Mouse (Mus musculus): ENCODE measurements around the gene Prune2. TPM values are rescaled to one million over a fixed set of nuclear protein-coding genes. Genes with fewer than 3 reads are reported as not detected.

The Prune2 gene
- total and polyA plus RNA-seq, 3 experiments: 0.55 TPM; not detected in 2

GRCm38 (mm10) chr19:17072245-17072644, 116.3 kb downstream of the Prune2 start:
- DNase-seq (ENCODE audit: low spot score): no peak
- Histone ChIP-seq H3K9me3 (replicated peaks) (no peaks in the 10 kb centered on the region), H3K4me1 (ENCODE audit: insufficient read depth, low read depth, low read length) (no peaks in the 10 kb centered on the region), H3K27me3 (ENCODE audit: insufficient read depth, low read length) (peaks cover 10% of the 10 kb centered on the region), H3K4me3 (ENCODE audit: low read depth, low read length) (no peak overlapping the region), H3K36me3 (replicated peaks) (no peaks in the 10 kb centered on the region)
- TF ChIP-seq POLR2AphosphoS5 (IDR thresholded peaks at IDR 0.05; ENCODE audit: insufficient replicate concordance, low read depth, low read length) (no peak), CTCF (IDR thresholded peaks at IDR 0.05; ENCODE audit: low read depth, low read length) (no peak), TAL1 (conservative IDR thresholded peaks at IDR 0.05; ENCODE audit: low read depth, low read length) (no peak), GATA2 (IDR thresholded peaks at IDR 0.05; ENCODE audit: borderline replicate concordance, low read depth, low read length) (no peak), GATA1 (IDR thresholded peaks at IDR 0.05; ENCODE audit: borderline replicate concordance, low read length) (no peak)
- ATAC-seq (ENCODE audit: extremely low read depth, insufficient number of reproducible peaks, low FRiP score, poor library complexity, severe bottlenecking): no peak

DNA sequence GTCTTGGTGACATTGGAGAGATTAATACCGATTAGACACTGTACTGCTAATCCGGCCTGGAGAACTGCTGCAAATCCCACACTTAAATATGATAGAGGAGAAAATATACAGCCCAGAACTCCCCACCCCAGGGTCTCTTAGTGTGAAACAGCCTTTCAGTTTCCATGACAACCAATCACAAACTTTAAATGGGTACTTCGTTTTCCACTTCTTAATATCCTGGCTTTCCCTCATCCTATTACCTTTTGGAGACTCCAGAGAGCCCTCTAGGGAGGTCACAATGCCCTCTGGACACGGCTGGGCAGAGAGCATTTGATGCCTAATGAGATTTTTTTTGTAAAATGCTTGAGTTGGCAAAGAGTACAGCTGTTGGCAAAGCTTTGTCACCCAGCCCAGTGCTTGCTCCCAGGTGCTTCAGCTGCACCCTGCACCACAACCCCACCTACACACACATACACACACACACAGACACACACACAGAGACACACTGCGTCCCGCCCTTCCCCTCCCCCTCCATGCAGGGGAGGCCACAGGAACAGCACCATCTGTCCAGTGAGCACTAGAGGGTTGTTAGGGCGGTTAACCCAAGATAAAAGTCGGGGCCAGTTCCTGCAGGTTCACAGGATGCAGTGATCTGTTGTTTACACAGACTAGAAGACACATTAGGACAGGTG, 122.9 kb downstream of the Prune2 start:
- no peaks in the 10 kb centered on the region for H3K36me3 ChIP-seq (replicated peaks)
- ATAC-seq (ENCODE audit: extremely low read depth, insufficient number of reproducible peaks, low FRiP score, poor library complexity, severe bottlenecking): no peak
- no peak for DNase-seq (ENCODE audit: low spot score)
- H3K4me1 ChIP-seq (ENCODE audit: insufficient read depth, low read depth, low read length): no peaks in the 10 kb centered on the region
- TF ChIP-seq POLR2AphosphoS5 (IDR thresholded peaks at IDR 0.05; ENCODE audit: insufficient replicate concordance, low read depth, low read length): no peak
- TF ChIP-seq CTCF (IDR thresholded peaks at IDR 0.05; ENCODE audit: low read depth, low read length): no peak
- no peak for TF ChIP-seq TAL1 (conservative IDR thresholded peaks at IDR 0.05; ENCODE audit: low read depth, low read length)
- TF ChIP-seq GATA2 (IDR thresholded peaks at IDR 0.05; ENCODE audit: borderline replicate concordance, low read depth, low read length): no peak
- no peak for TF ChIP-seq GATA1 (IDR thresholded peaks at IDR 0.05; ENCODE audit: borderline replicate concordance, low read length)
- no peak overlapping the region for H3K4me3 ChIP-seq (ENCODE audit: low read depth, low read length)
- peaks cover 11% of the 10 kb centered on the region for H3K27me3 ChIP-seq (ENCODE audit: insufficient read depth, low read length)
- H3K9me3 ChIP-seq (replicated peaks): no peaks in the 10 kb centered on the region

GRCm38 (mm10) chr19:17081382-17081781, 125.5 kb downstream of the Prune2 start:
- Histone ChIP-seq H3K4me1 (ENCODE audit: insufficient read depth, low read depth, low read length) (no peaks in the 10 kb centered on the region), H3K4me3 (ENCODE audit: low read depth, low read length) (no peak overlapping the region), H3K9me3 (replicated peaks) (no peaks in the 10 kb centered on the region), H3K27me3 (ENCODE audit: insufficient read depth, low read length) (peaks cover 11% of the 10 kb centered on the region), H3K36me3 (replicated peaks) (no peaks in the 10 kb centered on the region)
- no peak for TF ChIP-seq GATA1 (IDR thresholded peaks at IDR 0.05; ENCODE audit: borderline replicate concordance, low read length)
- no peak for TF ChIP-seq GATA2 (IDR thresholded peaks at IDR 0.05; ENCODE audit: borderline replicate concordance, low read depth, low read length)
- TF ChIP-seq CTCF (IDR thresholded peaks at IDR 0.05; ENCODE audit: low read depth, low read length): no peak
- TF ChIP-seq TAL1 (conservative IDR thresholded peaks at IDR 0.05; ENCODE audit: low read depth, low read length): no peak
- TF ChIP-seq POLR2AphosphoS5 (IDR thresholded peaks at IDR 0.05; ENCODE audit: insufficient replicate concordance, low read depth, low read length): no peak
- no peak for ATAC-seq (ENCODE audit: extremely low read depth, insufficient number of reproducible peaks, low FRiP score, poor library complexity, severe bottlenecking)
- no peak for DNase-seq (ENCODE audit: low spot score)

- Histone ChIP-seq H3K9me3 (replicated peaks) (no peaks in the 10 kb centered on the region), H3K4me3 (ENCODE audit: low read depth, low read length) (no peak overlapping the region), H3K27me3 (ENCODE audit: insufficient read depth, low read length) (no peaks in the 10 kb centered on the region), H3K4me1 (ENCODE audit: insufficient read depth, low read depth, low read length) (no peaks in the 10 kb centered on the region), H3K36me3 (replicated peaks) (no peaks in the 10 kb centered on the region)
- no peak for TF ChIP-seq TAL1 (conservative IDR thresholded peaks at IDR 0.05; ENCODE audit: low read depth, low read length)
- no peak for TF ChIP-seq GATA1 (IDR thresholded peaks at IDR 0.05; ENCODE audit: borderline replicate concordance, low read length)
- no peak for TF ChIP-seq CTCF (IDR thresholded peaks at IDR 0.05; ENCODE audit: low read depth, low read length)
- TF ChIP-seq POLR2AphosphoS5 (IDR thresholded peaks at IDR 0.05; ENCODE audit: insufficient replicate concordance, low read depth, low read length): no peak
- no peak for TF ChIP-seq GATA2 (IDR thresholded peaks at IDR 0.05; ENCODE audit: borderline replicate concordance, low read depth, low read length)
- no peak for ATAC-seq (ENCODE audit: extremely low read depth, insufficient number of reproducible peaks, low FRiP score, poor library complexity, severe bottlenecking)
- no peak for DNase-seq (ENCODE audit: low spot score)
Observed at GRCm38 (mm10) chr19:17094067-17094466, 138.1 kb downstream of the Prune2 start.

- no peak overlapping the region for H3K4me3 ChIP-seq (ENCODE audit: low read depth, low read length)
- H3K4me1 ChIP-seq (ENCODE audit: insufficient read depth, low read depth, low read length): no peaks in the 10 kb centered on the region
- no peaks in the 10 kb centered on the region for H3K9me3 ChIP-seq (replicated peaks)
- TF ChIP-seq TAL1 (conservative IDR thresholded peaks at IDR 0.05; ENCODE audit: low read depth, low read length): no peak
- TF ChIP-seq POLR2AphosphoS5 (IDR thresholded peaks at IDR 0.05; ENCODE audit: insufficient replicate concordance, low read depth, low read length): no peak
- no peak for TF ChIP-seq GATA2 (IDR thresholded peaks at IDR 0.05; ENCODE audit: borderline replicate concordance, low read depth, low read length)
- no peak for TF ChIP-seq CTCF (IDR thresholded peaks at IDR 0.05; ENCODE audit: low read depth, low read length)
- no peak for TF ChIP-seq GATA1 (IDR thresholded peaks at IDR 0.05; ENCODE audit: borderline replicate concordance, low read length)
- no peaks in the 10 kb centered on the region for H3K36me3 ChIP-seq (replicated peaks)
- no peak for DNase-seq (ENCODE audit: low spot score)
- ATAC-seq (ENCODE audit: extremely low read depth, insufficient number of reproducible peaks, low FRiP score, poor library complexity, severe bottlenecking): no peak
- H3K27me3 ChIP-seq (ENCODE audit: insufficient read depth, low read length): no peaks in the 10 kb centered on the region
Observed at GRCm38 (mm10) chr19:17096338-17096737, 140.4 kb downstream of the Prune2 start.

GRCm38 (mm10) chr19:17097210-17097609, 141.3 kb downstream of the Prune2 start:
- no peak overlapping the region for H3K4me3 ChIP-seq (ENCODE audit: low read depth, low read length)
- ATAC-seq (ENCODE audit: extremely low read depth, insufficient number of reproducible peaks, low FRiP score, poor library complexity, severe bottlenecking): no peak
- H3K9me3 ChIP-seq (replicated peaks): no peaks in the 10 kb centered on the region
- no peaks in the 10 kb centered on the region for H3K4me1 ChIP-seq (ENCODE audit: insufficient read depth, low read depth, low read length)
- TF ChIP-seq CTCF (IDR thresholded peaks at IDR 0.05; ENCODE audit: low read depth, low read length) (no peak), GATA1 (IDR thresholded peaks at IDR 0.05; ENCODE audit: borderline replicate concordance, low read length) (no peak), TAL1 (conservative IDR thresholded peaks at IDR 0.05; ENCODE audit: low read depth, low read length) (no peak), GATA2 (IDR thresholded peaks at IDR 0.05; ENCODE audit: borderline replicate concordance, low read depth, low read length) (no peak), POLR2AphosphoS5 (IDR thresholded peaks at IDR 0.05; ENCODE audit: insufficient replicate concordance, low read depth, low read length) (no peak)
- H3K27me3 ChIP-seq (ENCODE audit: insufficient read depth, low read length): no peaks in the 10 kb centered on the region
- no peaks in the 10 kb centered on the region for H3K36me3 ChIP-seq (replicated peaks)
- no peak for DNase-seq (ENCODE audit: low spot score)
